ENCODE assay signal across 8 mouse cellular contexts in genomic region chr17:84258638-84259261, GRCm38 (mm10).
DNase-seq lines count a peak whose midpoint lies in the region; ATAC-seq and TF ChIP-seq lines count a peak whose summit lies in the region.

No protein-coding gene starts in this region.

- peaks cover 30% of the 10 kb centered on the region for H3K4me1 ChIP-seq in neural tube, embryonic 13.5 days (replicated peaks)
- H3K4me1 ChIP-seq in liver, postnatal 0 days (ENCODE audit: insufficient read depth) = peaks cover 13% of the 10 kb centered on the region
- H3K4me1 ChIP-seq in thymus, adult 2 months (replicated peaks; ENCODE audit: control insufficient read depth, insufficient read depth, low read length) = peaks cover 4% of the 10 kb centered on the region

- TF ChIP-seq CTCF in liver, postnatal 0 days (IDR thresholded peaks at IDR 0.05; ENCODE audit: low read depth) = no peak
- no peak for TF ChIP-seq CTCF in thymus, adult 2 months (IDR thresholded peaks at IDR 0.05; ENCODE audit: borderline replicate concordance, control insufficient read depth, extremely low read depth, insufficient read depth, low read length, poor library complexity)

- no peak for ATAC-seq in neural tube, embryonic 13.5 days (ENCODE audit: low read depth)
- ATAC-seq in frontal cortex, adult (ENCODE audit: low TSS enrichment) = peak; percentile 86
- no peak for ATAC-seq in liver, postnatal 0 days

- H3K27ac ChIP-seq in neural tube, embryonic 13.5 days (replicated peaks) = 0 out of 2 replicates have a peak overlapping the region, but pooled peaks have one; percentile 18
- no peak overlapping the region for H3K27ac ChIP-seq in liver, postnatal 0 days (ENCODE audit: low read depth)
- H3K27ac ChIP-seq in thymus, adult 2 months (ENCODE audit: control insufficient read depth, insufficient read depth, low read length) = no peak overlapping the region

- WGBS in neural tube, embryonic 13.5 days = 59% methylated on average over 4 of the region's 4 CpGs
- 68% methylated on average over 4 of the region's 4 CpGs for WGBS in liver, postnatal 0 days (ENCODE audit: insufficient replicate concordance)
- 57% methylated on average over 4 of the region's 4 CpGs for WGBS in thymus, adult 2 months

- H3K27me3 ChIP-seq in neural tube, embryonic 13.5 days = no peaks in the 10 kb centered on the region
- no peaks in the 10 kb centered on the region for H3K27me3 ChIP-seq in liver, postnatal 0 days (ENCODE audit: insufficient read depth, low read length)
- H3K27me3 ChIP-seq in thymus, adult 2 months (ENCODE audit: control insufficient read depth, insufficient read depth, low read length) = no peaks in the 10 kb centered on the region

- no peaks in the 10 kb centered on the region for H3K9me3 ChIP-seq in neural tube, embryonic 13.5 days
- no peaks in the 10 kb centered on the region for H3K9me3 ChIP-seq in liver, postnatal 0 days (ENCODE audit: low read length)

- TF ChIP-seq POLR2A in thymus, adult 2 months (IDR thresholded peaks at IDR 0.05; ENCODE audit: control insufficient read depth, extremely low read depth, insufficient read depth, low read length, poor library complexity) = no peak

- H3K4me3 ChIP-seq in neural tube, embryonic 13.5 days = no peak overlapping the region
- H3K4me3 ChIP-seq in liver, postnatal 0 days (ENCODE audit: low read depth, low read length) = no peak overlapping the region
- H3K4me3 ChIP-seq in thymus, adult 2 months (ENCODE audit: control insufficient read depth, insufficient read depth, low read length) = no peak overlapping the region

- no peak for TF ChIP-seq EP300 in liver, postnatal 0 days (IDR thresholded peaks at IDR 0.05; ENCODE audit: low read depth)

- H3K9ac ChIP-seq in neural tube, embryonic 13.5 days = no peak overlapping the region
- H3K9ac ChIP-seq in liver, postnatal 0 days (replicated peaks) = no peak overlapping the region

- no peak for DNase-seq in neural tube, embryonic 10.5 days (ENCODE audit: extremely low spot score, low spot score)
- DNase-seq in left cerebral cortex, adult 11 months (ENCODE audit: low spot score) = peak; percentile 58
- peak; percentile 49 to 74 for DNase-seq in right cerebral cortex, adult 2 months (ENCODE audit: low spot score in 2 of 2)
- no peak for DNase-seq in liver, postnatal 0 days
- no peak for DNase-seq in thymus, adult 2 months
- DNase-seq in B cell, adult 2 months = no peak

- H3K36me3 ChIP-seq in neural tube, embryonic 13.5 days = no peaks in the 10 kb centered on the region
- H3K36me3 ChIP-seq in liver, postnatal 0 days (replicated peaks; ENCODE audit: insufficient read depth, low read length) = 0 out of 2 replicates have a peak, but pooled peaks cover 3% of the 10 kb centered on the region
- no peaks in the 10 kb centered on the region; the same call in 1 of the 2 replicates for H3K36me3 ChIP-seq in thymus, adult 2 months (ENCODE audit: control insufficient read depth, insufficient read depth, low read length)

- no peak overlapping the region for H3K4me2 ChIP-seq in neural tube, embryonic 13.5 days
- H3K4me2 ChIP-seq in liver, postnatal 0 days (ENCODE audit: low read depth, low read length) = no peak overlapping the region

Comparison
In these comparisons a context has a peak if more than half of its experiments do, and no peak if none do; other contexts are left out.
1. DNase-seq: peak in left cerebral cortex, adult 11 months (single experiment) and right cerebral cortex, adult 2 months (2 of 2); none in neural tube, embryonic 10.5 days (single experiment), liver, postnatal 0 days (single experiment), thymus, adult 2 months (single experiment) and B cell, adult 2 months (0 of 2).